Mouse (Mus musculus): ENCODE data around the gene Zfp428.

DNA sequence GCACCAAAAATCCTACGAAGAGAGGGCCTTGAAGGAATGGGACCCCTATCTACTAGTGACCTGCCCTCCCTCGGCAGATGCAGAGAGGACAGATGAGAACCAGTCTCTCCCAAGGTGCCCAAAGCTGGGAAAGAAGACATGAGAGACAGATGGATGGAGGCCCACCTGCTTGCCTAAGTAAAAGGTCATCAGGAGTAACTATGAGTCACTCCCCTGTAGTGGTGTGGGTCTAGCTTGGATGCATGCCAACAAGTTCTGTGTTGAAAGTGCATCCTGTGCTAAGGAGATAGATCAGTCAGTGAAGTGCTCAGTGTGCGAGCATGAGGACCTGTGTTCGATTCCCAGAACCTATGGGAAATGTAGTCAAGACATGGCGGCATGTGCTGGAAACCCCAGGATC, 27.9 kb upstream of the Zfp428 start:
- TF ChIP-seq CTCF (IDR thresholded peaks at IDR 0.05; ENCODE audit: low read depth), result no peak
- no peak for TF ChIP-seq EP300 (IDR thresholded peaks at IDR 0.05; ENCODE audit: low read depth)
